Mouse (Mus musculus): Measurements from ENCODE around the gene Pacrg. TPM values are rescaled to one million over a fixed set of nuclear protein-coding genes. Genes with fewer than 3 reads are reported as not detected.

Gene Pacrg
- total and polyA plus RNA-seq, 2 experiments from 2014 or later: 1.1 to 1.4 TPM

DNA sequence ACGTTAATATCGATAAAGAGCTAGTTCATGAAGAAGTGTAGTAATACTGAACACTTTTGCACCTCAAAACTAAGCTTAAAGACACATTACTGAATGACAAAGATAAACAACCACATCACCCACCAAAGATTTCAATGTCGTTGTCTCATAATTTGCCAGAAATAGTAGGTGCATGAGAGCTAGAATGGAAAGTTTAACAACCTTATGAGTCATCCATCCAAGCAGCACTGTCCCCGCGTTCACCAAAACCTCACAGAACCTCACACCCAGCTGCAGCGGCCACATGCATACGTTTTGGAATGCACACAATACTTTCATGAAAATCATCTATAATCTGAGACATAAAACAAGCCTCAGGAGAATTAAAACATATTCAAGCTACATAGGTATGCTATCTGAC lies 206.3 kb downstream of the Pacrg start:
- 71% methylated on average over 7 of the region's 7 CpGs for WGBS
- H3K9me3 ChIP-seq (replicated peaks; ENCODE audit: control insufficient read depth, low read length): no peaks in the 10 kb centered on the region
- no peaks in the 10 kb centered on the region for H3K4me1 ChIP-seq (ENCODE audit: control insufficient read depth, insufficient read depth)
- no peak overlapping the region for H3K4me2 ChIP-seq (ENCODE audit: low read depth, low read length)
- H3K4me3 ChIP-seq (ENCODE audit: low read depth, low read length): no peak overlapping the region
- no peak overlapping the region for H3K27ac ChIP-seq (ENCODE audit: low read depth)
- no peak overlapping the region for H3K9ac ChIP-seq (replicated peaks; ENCODE audit: low read depth, low read length)
- H3K27me3 ChIP-seq (ENCODE audit: control insufficient read depth, insufficient read depth, low read length): no peaks in the 10 kb centered on the region
- TF ChIP-seq CTCF (IDR thresholded peaks at IDR 0.05; ENCODE audit: low read depth): no peak
- no peak for TF ChIP-seq EP300 (IDR thresholded peaks at IDR 0.05; ENCODE audit: low read depth)
- DNase-seq (ENCODE audit: low spot score) (no peak), ATAC-seq (ENCODE audit: insufficient read depth, low read depth) (no peak)
- H3K36me3 ChIP-seq (replicated peaks; ENCODE audit: control insufficient read depth, insufficient read depth, low read length): no peaks in the 10 kb centered on the region

- 69% methylated on average over 4 of the region's 4 CpGs for WGBS
- Histone ChIP-seq H3K27ac (ENCODE audit: low read depth) (no peak overlapping the region), H3K9me3 (replicated peaks; ENCODE audit: control insufficient read depth, low read length) (no peaks in the 10 kb centered on the region), H3K4me2 (ENCODE audit: low read depth, low read length) (no peak overlapping the region), H3K36me3 (replicated peaks; ENCODE audit: control insufficient read depth, insufficient read depth, low read length) (no peaks in the 10 kb centered on the region), H3K4me3 (ENCODE audit: low read depth, low read length) (no peak overlapping the region), H3K9ac (replicated peaks; ENCODE audit: low read depth, low read length) (no peak overlapping the region), H3K4me1 (ENCODE audit: control insufficient read depth, insufficient read depth) (no peaks in the 10 kb centered on the region), H3K27me3 (ENCODE audit: control insufficient read depth, insufficient read depth, low read length) (no peaks in the 10 kb centered on the region)
- DNase-seq (ENCODE audit: low spot score) (no peak), ATAC-seq (ENCODE audit: insufficient read depth, low read depth) (no peak)
- no peak for TF ChIP-seq EP300 (IDR thresholded peaks at IDR 0.05; ENCODE audit: low read depth)
- no peak for TF ChIP-seq CTCF (IDR thresholded peaks at IDR 0.05; ENCODE audit: low read depth)
Measured at GRCm38 (mm10) chr17:10628240-10628639, 211.9 kb downstream of the Pacrg start.

- no peak overlapping the region for H3K4me2 ChIP-seq (ENCODE audit: low read depth, low read length)
- 64% methylated on average over 2 of the region's 2 CpGs for whole genome bisulfite sequencing
- ATAC-seq (ENCODE audit: insufficient read depth, low read depth) (no peak), DNase-seq (ENCODE audit: low spot score) (no peak)
- no peak overlapping the region for H3K4me3 ChIP-seq (ENCODE audit: low read depth, low read length)
- no peaks in the 10 kb centered on the region for H3K4me1 ChIP-seq (ENCODE audit: control insufficient read depth, insufficient read depth)
- H3K9me3 ChIP-seq (replicated peaks; ENCODE audit: control insufficient read depth, low read length): no peaks in the 10 kb centered on the region
- H3K27me3 ChIP-seq (ENCODE audit: control insufficient read depth, insufficient read depth, low read length): no peaks in the 10 kb centered on the region
- no peak overlapping the region for H3K27ac ChIP-seq (ENCODE audit: low read depth)
- no peak overlapping the region for H3K9ac ChIP-seq (replicated peaks; ENCODE audit: low read depth, low read length)
- TF ChIP-seq EP300 (IDR thresholded peaks at IDR 0.05; ENCODE audit: low read depth) (no peak), CTCF (IDR thresholded peaks at IDR 0.05; ENCODE audit: low read depth) (no peak)
- no peaks in the 10 kb centered on the region for H3K36me3 ChIP-seq (replicated peaks; ENCODE audit: control insufficient read depth, insufficient read depth, low read length)
Measured at GRCm38 (mm10) chr17:10627476-10627875, 212.6 kb downstream of the Pacrg start.

- no peaks in the 10 kb centered on the region for H3K9me3 ChIP-seq (replicated peaks; ENCODE audit: control insufficient read depth, low read length)
- H3K4me3 ChIP-seq (ENCODE audit: low read depth, low read length): no peak overlapping the region
- no peaks in the 10 kb centered on the region for H3K4me1 ChIP-seq (ENCODE audit: control insufficient read depth, insufficient read depth)
- 83% methylated on average over 13 of the region's 13 CpGs for WGBS
- no peak overlapping the region for H3K9ac ChIP-seq (replicated peaks; ENCODE audit: low read depth, low read length)
- H3K27me3 ChIP-seq (ENCODE audit: control insufficient read depth, insufficient read depth, low read length): no peaks in the 10 kb centered on the region
- H3K36me3 ChIP-seq (replicated peaks; ENCODE audit: control insufficient read depth, insufficient read depth, low read length): no peaks in the 10 kb centered on the region
- no peak for TF ChIP-seq EP300 (IDR thresholded peaks at IDR 0.05; ENCODE audit: low read depth)
- no peak for TF ChIP-seq CTCF (IDR thresholded peaks at IDR 0.05; ENCODE audit: low read depth)
- H3K27ac ChIP-seq (ENCODE audit: low read depth): no peak overlapping the region
- DNase-seq (ENCODE audit: low spot score): no peak
- H3K4me2 ChIP-seq (ENCODE audit: low read depth, low read length): no peak overlapping the region
- no peak for ATAC-seq (ENCODE audit: insufficient read depth, low read depth)
Measured at GRCm38 (mm10) chr17:10626299-10627095, 213.6 kb downstream of the Pacrg start.

- TF ChIP-seq EP300 (IDR thresholded peaks at IDR 0.05; ENCODE audit: low read depth) (no peak), CTCF (IDR thresholded peaks at IDR 0.05; ENCODE audit: low read depth) (no peak)
- ATAC-seq (ENCODE audit: insufficient read depth, low read depth) (no peak), DNase-seq (ENCODE audit: low spot score) (no peak)
- H3K9ac ChIP-seq (replicated peaks; ENCODE audit: low read depth, low read length): no peak overlapping the region
- H3K4me2 ChIP-seq (ENCODE audit: low read depth, low read length): no peak overlapping the region
- H3K9me3 ChIP-seq (replicated peaks; ENCODE audit: control insufficient read depth, low read length): no peaks in the 10 kb centered on the region
- no peak overlapping the region for H3K27ac ChIP-seq (ENCODE audit: low read depth)
- H3K27me3 ChIP-seq (ENCODE audit: control insufficient read depth, insufficient read depth, low read length): no peaks in the 10 kb centered on the region
- whole genome bisulfite sequencing: 74% methylated on average over 6 of the region's 6 CpGs
- H3K36me3 ChIP-seq (replicated peaks; ENCODE audit: control insufficient read depth, insufficient read depth, low read length): no peaks in the 10 kb centered on the region
- no peak overlapping the region for H3K4me3 ChIP-seq (ENCODE audit: low read depth, low read length)
- no peaks in the 10 kb centered on the region for H3K4me1 ChIP-seq (ENCODE audit: control insufficient read depth, insufficient read depth)
Measured at GRCm38 (mm10) chr17:10624699-10625424, 215.2 kb downstream of the Pacrg start.
